Mouse (Mus musculus): ENCODE data around the gene Mical2.

Mical2 gene

DNA sequence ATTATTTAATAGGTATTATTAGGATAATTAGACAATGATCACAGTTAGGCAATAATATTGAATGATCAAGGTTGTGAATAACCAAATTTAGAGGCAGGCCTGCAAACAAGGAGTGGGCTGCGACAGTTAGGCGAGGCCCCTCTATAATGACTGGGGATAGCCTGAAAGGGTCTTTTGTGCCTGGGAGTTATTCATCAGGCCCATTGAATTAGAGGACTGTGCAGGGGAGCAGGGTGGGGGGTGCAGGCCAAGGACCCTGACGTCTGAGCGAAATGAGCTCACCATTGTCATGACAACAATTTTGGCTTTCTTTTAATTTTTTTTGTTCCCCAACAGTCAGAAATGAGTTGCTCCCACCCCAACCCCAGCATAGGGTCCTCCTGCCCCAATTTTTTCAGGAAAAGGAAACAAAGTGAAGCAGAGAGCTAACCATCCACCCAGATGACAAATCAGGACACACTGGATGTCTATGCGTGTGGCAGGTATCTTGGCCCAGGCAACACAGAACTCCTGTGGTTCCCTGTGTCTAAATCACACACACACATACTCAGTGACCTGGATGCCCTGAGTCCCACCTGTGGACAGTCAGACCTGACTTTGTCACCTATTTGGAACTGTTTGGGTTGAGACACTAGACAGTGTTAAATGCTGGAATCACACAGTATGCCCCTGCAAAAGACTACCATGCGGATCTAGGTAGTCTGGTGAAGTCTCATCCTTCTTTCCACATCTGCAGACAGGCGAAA is 173.9 kb downstream of the Mical2 start:
- DNase-seq (ENCODE audit: low spot score in 2 of 2) = no peak

- DNase-seq (ENCODE audit: low spot score in 2 of 2) = no peak
Measured at GRCm38 (mm10) chr7:112400175-112400574, 174.5 kb downstream of the Mical2 start.

- DNase-seq (ENCODE audit: low spot score in 2 of 2) = no peak
Measured at GRCm38 (mm10) chr7:112405061-112405460, 179.4 kb downstream of the Mical2 start.

GRCm38 (mm10) chr7:112405578-112405977 is 179.9 kb downstream of the Mical2 start:
- DNase-seq (ENCODE audit: low spot score in 2 of 2) = no peak

DNA sequence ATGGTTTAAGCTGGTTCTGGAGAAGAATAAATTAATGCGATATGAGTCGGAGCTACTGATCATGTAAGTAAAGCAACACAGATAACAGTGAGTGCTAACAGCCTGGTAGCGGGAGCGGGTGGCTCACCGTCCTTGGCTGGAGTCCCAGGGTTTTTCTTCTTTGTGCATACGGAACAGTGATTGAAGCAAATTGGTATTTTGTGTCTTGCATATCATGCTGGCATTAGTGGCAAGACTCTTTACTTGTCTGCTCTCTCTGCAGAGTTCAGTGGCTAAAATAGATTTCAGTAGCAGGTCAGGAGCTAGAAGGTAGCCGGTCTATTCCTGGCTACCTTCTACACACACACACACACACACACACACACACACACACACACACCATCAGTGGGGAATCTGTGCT is 181.9 kb downstream of the Mical2 start:
- DNase-seq (ENCODE audit: low spot score in 2 of 2) = no peak

- DNase-seq (ENCODE audit: low spot score in 2 of 2) = no peak
Measured at GRCm38 (mm10) chr7:112409991-112410390, 184.3 kb downstream of the Mical2 start.

- DNase-seq (ENCODE audit: low spot score in 2 of 2) = no peak
Measured at GRCm38 (mm10) chr7:112413286-112413685, 187.6 kb downstream of the Mical2 start.

- no peak for DNase-seq (ENCODE audit: low spot score in 2 of 2)
Measured at GRCm38 (mm10) chr7:112416058-112416526, 190.4 kb downstream of the Mical2 start.

GRCm38 (mm10) chr7:112416730-112417513 is 191.3 kb downstream of the Mical2 start:
- DNase-seq (ENCODE audit: low spot score in 2 of 2) = no peak

DNA sequence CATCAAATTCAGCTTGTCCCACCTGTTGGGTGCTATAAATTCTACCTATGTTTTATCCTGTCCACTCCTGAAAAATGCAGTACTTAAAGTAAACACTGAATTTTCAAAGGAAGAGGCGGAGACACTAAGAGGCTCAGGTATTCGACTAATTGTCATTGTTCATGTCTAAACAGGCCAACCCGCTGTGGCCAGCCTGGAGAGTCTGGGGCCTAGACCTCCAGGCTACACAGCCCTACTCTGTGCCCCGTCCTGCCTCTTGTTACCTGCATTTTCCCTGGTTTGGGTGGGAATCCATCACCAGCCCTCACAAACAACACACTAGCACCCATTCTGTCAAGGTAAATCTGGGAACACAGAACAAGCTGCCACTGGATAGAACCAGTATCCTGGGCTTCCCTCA is 191.9 kb downstream of the Mical2 start:
- DNase-seq (ENCODE audit: low spot score in 2 of 2) = no peak

- DNase-seq (ENCODE audit: low spot score in 2 of 2) = no peak
Measured at GRCm38 (mm10) chr7:112423438-112423837, 197.8 kb downstream of the Mical2 start.

- DNase-seq (ENCODE audit: low spot score in 2 of 2) = no peak
Measured at GRCm38 (mm10) chr7:112426811-112427210, 201.2 kb downstream of the Mical2 start.

DNA sequence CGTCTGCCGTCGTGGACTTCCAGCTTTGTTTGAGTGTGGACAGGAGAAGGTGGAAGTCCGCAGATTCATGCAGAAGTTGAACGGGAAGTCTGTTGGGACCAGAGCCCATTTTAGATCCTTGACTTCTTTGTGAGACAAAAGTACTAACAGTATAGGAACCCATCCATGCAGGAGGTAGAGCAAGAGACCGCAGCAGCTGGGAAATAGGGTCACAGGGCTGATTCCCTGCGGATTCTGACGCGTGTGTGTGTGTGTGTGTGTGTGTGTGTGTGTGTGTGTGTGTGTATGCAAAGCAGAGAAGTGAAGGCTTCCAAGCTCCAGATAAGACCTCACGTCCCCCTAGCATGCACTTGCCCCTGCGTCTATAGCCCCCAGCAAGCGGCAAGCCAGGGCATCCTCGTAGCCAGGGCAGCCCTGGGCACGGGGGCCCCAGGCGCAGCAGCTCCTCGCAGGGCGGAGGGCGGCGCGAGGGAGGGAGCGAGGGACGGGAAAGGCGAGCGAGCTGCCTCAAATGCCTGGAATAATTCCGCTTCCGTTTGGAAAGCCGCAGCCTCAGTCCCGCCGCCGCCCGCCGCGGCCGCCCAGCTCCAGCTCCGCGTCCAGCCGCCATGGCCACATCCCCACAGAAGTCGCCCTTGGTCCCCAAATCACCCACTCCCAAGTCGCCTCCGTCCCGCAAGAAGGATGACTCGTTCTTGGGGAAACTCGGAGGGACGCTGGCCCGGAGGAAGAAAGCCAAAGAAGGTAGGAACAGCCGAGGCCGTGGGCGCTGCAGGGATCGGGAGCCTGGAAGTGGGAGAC is 201.9 kb downstream of the Mical2 start, which contains the start of gene Parva:
Gene Parva, plus strand, starts transcription at position 149 of the 801 bp plus-strand sequence.
- DNase-seq (ENCODE audit: low spot score in 2 of 2) = peak; percentile 18 to 19

- peak; percentile 48 to 64 for DNase-seq (ENCODE audit: low spot score in 2 of 2)
Measured at GRCm38 (mm10) chr7:112428158-112428535, 202.5 kb downstream of the Mical2 start.

- DNase-seq (ENCODE audit: low spot score in 2 of 2) = no peak
Measured at GRCm38 (mm10) chr7:112439846-112440245, 214.2 kb downstream of the Mical2 start.

GRCm38 (mm10) chr7:112444152-112444984 is 218.7 kb downstream of the Mical2 start:
- no peak for DNase-seq (ENCODE audit: low spot score in 2 of 2)

DNA sequence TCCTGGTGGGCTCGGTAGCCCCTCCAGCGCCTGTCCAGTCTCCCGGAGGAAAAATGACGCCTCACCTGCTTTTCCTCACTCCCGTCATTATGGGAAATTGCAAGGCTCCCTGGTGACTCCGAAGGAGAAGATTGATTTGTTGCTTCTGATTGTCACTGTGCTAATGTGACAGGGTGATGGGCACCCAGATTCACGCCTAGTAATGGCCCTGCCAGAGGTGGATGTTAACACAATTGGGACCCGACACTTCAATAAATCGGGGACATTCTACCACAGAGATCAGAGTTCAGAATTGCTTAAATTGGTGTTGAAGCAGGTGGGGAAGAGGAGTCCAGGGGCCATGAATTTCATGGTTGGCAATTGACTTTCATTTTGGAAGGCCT is 219.3 kb downstream of the Mical2 start:
- DNase-seq (ENCODE audit: low spot score in 2 of 2) = no peak

DNA sequence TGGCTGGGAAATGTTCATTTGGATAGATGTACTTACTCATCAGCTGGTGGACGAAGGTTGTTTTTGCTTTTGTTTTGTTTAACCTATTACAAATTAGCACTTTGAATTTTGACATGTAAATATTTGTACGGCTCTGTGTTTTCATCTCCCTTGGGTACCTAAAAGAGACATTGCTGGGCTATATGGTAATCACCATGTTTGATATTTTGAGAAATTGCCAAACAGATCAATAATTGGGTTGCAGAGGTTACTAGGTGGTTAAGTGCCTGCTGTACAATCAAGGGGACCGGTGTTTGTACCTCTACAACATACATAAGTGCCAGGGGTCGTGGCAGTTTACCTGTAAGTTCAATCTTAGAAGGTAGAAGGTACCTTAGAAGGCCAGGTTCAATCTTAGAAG is 220.8 kb downstream of the Mical2 start:
- no peak for DNase-seq (ENCODE audit: low spot score in 2 of 2)

DNA sequence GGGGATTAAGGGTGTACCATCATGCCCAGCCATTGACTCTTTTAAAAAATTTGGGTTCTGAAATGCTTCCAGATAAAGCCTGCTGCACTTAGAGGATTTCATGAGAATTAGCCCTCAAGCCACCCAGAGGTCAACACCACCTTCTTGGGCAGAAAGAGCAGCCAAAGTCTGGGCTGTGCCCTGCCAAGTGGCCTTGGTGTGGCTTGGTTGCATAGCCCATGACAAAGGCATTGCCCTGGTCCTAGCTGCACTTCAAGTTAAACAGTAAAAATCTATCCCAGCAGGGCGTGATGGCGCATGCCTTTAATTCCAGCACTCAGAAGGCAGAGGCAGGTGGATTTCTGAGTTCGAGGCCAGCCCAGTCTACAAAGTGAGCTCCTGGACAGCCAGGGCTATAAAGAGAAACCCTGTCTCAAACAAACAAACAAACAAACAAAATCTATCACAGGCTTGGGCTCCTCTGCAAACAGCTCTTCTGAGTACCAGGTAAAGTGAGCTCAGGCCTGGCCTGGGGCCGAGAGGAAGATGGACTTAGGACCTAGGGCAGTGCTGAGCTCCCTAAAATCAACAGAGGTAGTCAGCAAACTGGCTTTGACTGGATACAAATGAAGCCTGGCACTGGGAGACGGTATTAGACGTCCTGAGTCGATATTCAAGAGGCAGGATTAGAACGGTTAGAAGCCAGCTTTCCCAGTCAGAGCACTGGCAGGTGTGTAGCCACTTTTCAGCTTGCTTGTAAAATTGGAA is 224.5 kb downstream of the Mical2 start:
- no peak for DNase-seq (ENCODE audit: low spot score in 2 of 2)

DNA sequence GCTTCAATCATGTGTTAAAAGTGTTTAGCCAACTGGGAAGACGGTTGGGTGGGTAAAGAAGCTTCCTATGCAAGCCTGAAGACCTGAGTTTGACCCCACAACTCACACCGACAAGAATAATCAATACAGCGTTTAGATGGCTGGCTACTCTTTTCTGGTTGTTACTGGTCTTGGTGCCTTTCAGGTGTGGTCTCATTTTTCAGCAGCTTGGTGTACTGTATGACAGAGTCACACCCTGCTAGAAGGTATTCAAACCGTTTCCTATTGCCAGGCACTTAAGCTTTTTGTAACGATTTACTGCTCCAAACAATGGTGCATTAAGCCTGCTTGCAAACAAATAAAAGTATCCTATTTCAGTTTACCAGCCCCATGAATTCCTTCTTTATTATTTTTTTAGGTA is 226.8 kb downstream of the Mical2 start:
- no peak for DNase-seq (ENCODE audit: low spot score in 2 of 2)

Measured in right cerebral cortex, postnatal 36 days (tissue).